Mouse (Mus musculus): ENCODE measurements at regions not wholly inside any gene's neighbourhood (a gene's known extent, or its start where the extent isn't known, plus 50 kb on each side); places are given as distances from the start of the nearest gene placed in this dataset.

DNA sequence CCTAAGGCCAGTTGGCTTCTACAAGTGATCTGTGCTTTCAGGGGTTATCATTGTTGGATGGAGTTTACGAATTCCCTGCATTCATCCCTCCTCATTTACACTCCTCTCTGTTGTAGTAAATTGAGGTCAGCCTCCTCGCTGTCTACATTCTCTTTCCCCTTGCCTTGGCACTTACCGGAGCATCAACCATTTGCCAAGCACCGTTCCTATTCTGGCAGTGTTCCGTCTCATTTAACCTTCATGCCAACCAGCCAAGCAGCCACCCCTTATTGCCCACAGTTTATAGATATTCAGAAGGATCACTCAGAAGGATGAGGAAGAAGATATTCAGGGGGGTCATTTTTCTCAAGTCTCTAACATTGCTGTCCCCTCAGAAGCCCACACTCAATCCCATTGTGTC lies 229.2 kb upstream of the Clint1 start:
- no peak for TF ChIP-seq CTCF (IDR thresholded peaks at IDR 0.05)
- Histone ChIP-seq H3K9me3 (ENCODE audit: low read length) (no peaks in the 10 kb centered on the region), H3K4me3 (ENCODE audit: low read depth, low read length) (no peak overlapping the region), H3K4me1 (ENCODE audit: insufficient read depth, low read length) (no peaks in the 10 kb centered on the region), H3K4me2 (ENCODE audit: low read depth, low read length, poor library complexity, severe bottlenecking) (no peak overlapping the region), H3K9ac (replicated peaks; ENCODE audit: low read length, poor library complexity, severe bottlenecking) (no peak overlapping the region), H3K27me3 (ENCODE audit: insufficient read depth, low read length) (no peaks in the 10 kb centered on the region), H3K36me3 (ENCODE audit: insufficient read depth, low read length) (no peaks in the 10 kb centered on the region), H3K27ac (ENCODE audit: low read depth, low read length) (no peak overlapping the region)
- no peak for DNase-seq (ENCODE audit: low spot score)
- WGBS: 74% methylated on average over 5 of the region's 5 CpGs
- no peak for ATAC-seq (ENCODE audit: low FRiP score)

DNA sequence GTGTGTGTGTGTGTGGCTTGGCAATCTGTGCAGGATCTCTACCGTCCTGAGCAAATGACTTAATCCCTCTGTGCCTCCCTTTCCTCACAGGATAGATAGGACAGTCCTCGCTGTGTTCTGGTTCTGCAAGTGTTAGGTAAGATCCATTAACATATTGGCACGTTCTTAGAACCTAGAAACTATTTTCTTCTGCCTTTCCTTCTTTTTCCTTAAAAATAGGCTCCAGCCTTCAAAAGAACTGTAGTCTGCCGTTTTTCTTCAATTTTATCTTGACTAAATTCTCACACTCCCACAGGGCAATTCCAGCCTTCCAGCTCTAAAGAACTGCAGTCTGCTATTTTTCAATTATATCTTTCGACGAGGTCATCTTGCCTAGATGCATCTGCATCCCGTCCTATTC lies 227.6 kb upstream of the Clint1 start:
- no peak for DNase-seq (ENCODE audit: low spot score)
- 69% methylated on average over 7 of the region's 7 CpGs for WGBS
- no peak overlapping the region for H3K4me3 ChIP-seq (ENCODE audit: low read depth, low read length)

DNA sequence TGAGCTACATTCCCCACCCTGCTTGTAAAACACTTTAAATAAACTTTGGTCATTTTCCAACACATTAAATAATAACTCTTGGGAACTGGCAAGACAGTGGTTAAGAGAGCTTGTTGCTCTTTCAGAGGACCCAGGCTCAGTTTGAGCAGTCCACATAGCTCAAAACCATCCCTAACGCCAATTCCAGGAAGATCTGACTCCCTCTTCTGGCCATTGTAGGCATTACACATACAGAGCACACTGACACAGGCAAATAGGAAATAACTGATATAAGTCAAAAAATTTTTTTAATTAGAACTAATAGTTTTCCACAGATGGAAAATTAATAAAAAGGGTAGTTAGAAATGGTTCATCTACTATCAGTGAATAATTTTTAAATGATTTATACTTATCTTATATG lies 222.6 kb upstream of the Clint1 start:
- H3K27ac ChIP-seq (ENCODE audit: low read depth, low read length): no peak overlapping the region
- no peak for DNase-seq (ENCODE audit: low spot score)
- no peak for ATAC-seq (ENCODE audit: low FRiP score)
- no peak overlapping the region for H3K9ac ChIP-seq (replicated peaks; ENCODE audit: low read length, poor library complexity, severe bottlenecking)
- no peak overlapping the region for H3K4me2 ChIP-seq (ENCODE audit: low read depth, low read length, poor library complexity, severe bottlenecking)
- H3K4me3 ChIP-seq (ENCODE audit: low read depth, low read length): no peak overlapping the region
- H3K27me3 ChIP-seq (ENCODE audit: insufficient read depth, low read length): no peaks in the 10 kb centered on the region
- H3K9me3 ChIP-seq (ENCODE audit: low read length): no peaks in the 10 kb centered on the region
- no peaks in the 10 kb centered on the region for H3K36me3 ChIP-seq (ENCODE audit: insufficient read depth, low read length)
- TF ChIP-seq CTCF (IDR thresholded peaks at IDR 0.05): peak; percentile 56
- 14% methylated on average over 1 of the region's 1 CpGs for WGBS
- H3K4me1 ChIP-seq (ENCODE audit: insufficient read depth, low read length): no peaks in the 10 kb centered on the region

More for the DNA sequence above, 227.6 kb upstream of the Clint1 start:
- H3K27me3 ChIP-seq (ENCODE audit: insufficient read depth, low read length): no peaks in the 10 kb centered on the region
- no peak overlapping the region for H3K9ac ChIP-seq (replicated peaks; ENCODE audit: low read length, poor library complexity, severe bottlenecking)
- ATAC-seq (ENCODE audit: low FRiP score): no peak
- no peak overlapping the region for H3K4me2 ChIP-seq (ENCODE audit: low read depth, low read length, poor library complexity, severe bottlenecking)
- no peaks in the 10 kb centered on the region for H3K36me3 ChIP-seq (ENCODE audit: insufficient read depth, low read length)
- no peaks in the 10 kb centered on the region for H3K9me3 ChIP-seq (ENCODE audit: low read length)
- TF ChIP-seq CTCF (IDR thresholded peaks at IDR 0.05): no peak
- no peaks in the 10 kb centered on the region for H3K4me1 ChIP-seq (ENCODE audit: insufficient read depth, low read length)
- no peak overlapping the region for H3K27ac ChIP-seq (ENCODE audit: low read depth, low read length)

DNA sequence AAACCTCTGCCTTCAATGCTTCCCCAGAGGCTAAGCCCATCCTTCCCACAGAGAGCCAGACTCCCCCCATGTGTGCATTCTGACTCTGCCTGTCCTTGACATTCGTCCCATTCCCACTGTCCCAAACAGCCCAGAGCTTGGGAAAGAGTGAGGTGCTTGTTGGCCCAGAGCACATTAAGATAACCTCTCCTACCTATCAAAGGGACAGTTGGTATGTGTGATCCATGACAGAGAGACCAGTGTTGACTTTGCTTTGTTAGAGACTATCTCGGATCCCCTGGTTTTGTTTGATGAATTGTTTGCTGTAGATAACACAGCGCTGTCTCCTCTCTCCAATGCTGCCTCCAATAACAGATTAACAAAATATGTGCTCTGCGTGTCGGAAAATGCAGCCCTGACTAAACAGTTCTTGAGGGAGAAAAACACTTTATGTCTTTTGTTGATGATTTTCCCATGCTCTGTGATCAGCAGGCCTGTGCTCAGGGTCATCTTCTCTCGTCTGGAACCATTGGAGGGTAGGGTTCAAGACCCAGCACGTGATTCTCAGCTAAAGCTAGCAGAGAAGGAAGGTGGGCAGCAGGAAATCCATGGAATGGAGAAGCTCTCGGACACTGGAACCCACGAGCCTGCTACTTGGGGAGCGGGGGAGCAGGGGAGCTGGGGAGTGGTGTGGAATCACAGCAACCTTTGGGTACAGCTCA lies 217.2 kb upstream of the Clint1 start:
- Histone ChIP-seq H3K4me1 (ENCODE audit: insufficient read depth, low read length) (no peaks in the 10 kb centered on the region), H3K27ac (ENCODE audit: low read depth, low read length) (no peak overlapping the region), H3K9me3 (ENCODE audit: low read length) (no peaks in the 10 kb centered on the region), H3K9ac (replicated peaks; ENCODE audit: low read length, poor library complexity, severe bottlenecking) (no peak overlapping the region), H3K36me3 (ENCODE audit: insufficient read depth, low read length) (no peaks in the 10 kb centered on the region), H3K4me2 (ENCODE audit: low read depth, low read length, poor library complexity, severe bottlenecking) (no peak overlapping the region), H3K27me3 (ENCODE audit: insufficient read depth, low read length) (no peaks in the 10 kb centered on the region), H3K4me3 (ENCODE audit: low read depth, low read length) (no peak overlapping the region)
- WGBS: 81% methylated on average over 10 of the region's 10 CpGs
- no peak for TF ChIP-seq CTCF (IDR thresholded peaks at IDR 0.05)
- ATAC-seq (ENCODE audit: low FRiP score) (no peak), DNase-seq (ENCODE audit: low spot score) (no peak)

DNA sequence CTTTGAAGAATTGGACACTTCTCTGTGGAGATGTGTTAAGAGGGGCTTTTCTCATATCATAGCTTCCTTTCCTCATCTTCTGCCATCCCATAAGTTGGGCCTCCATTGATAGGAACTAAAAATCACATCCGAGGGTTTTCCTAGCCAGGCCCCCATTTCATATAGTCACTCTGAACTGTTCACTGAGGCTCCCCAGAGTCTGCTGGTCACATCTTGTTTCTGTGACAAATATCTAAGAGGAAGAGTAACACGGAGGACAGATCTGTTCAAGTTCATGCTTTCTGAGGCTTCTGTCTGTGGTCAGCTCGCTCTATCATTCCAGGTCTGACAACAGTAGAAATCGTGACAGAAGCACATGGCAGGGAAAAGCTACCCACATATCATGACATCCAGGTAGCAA lies 216.0 kb upstream of the Clint1 start:
- Histone ChIP-seq H3K4me2 (ENCODE audit: low read depth, low read length, poor library complexity, severe bottlenecking) (no peak overlapping the region), H3K9me3 (ENCODE audit: low read length) (no peaks in the 10 kb centered on the region), H3K9ac (replicated peaks; ENCODE audit: low read length, poor library complexity, severe bottlenecking) (no peak overlapping the region), H3K36me3 (ENCODE audit: insufficient read depth, low read length) (no peaks in the 10 kb centered on the region), H3K27me3 (ENCODE audit: insufficient read depth, low read length) (no peaks in the 10 kb centered on the region), H3K27ac (ENCODE audit: low read depth, low read length) (no peak overlapping the region), H3K4me1 (ENCODE audit: insufficient read depth, low read length) (no peaks in the 10 kb centered on the region), H3K4me3 (ENCODE audit: low read depth, low read length) (no peak overlapping the region)
- DNase-seq (ENCODE audit: low spot score) (no peak), ATAC-seq (ENCODE audit: low FRiP score) (no peak)
- 89% methylated on average over 4 of the region's 4 CpGs for WGBS
- TF ChIP-seq CTCF (IDR thresholded peaks at IDR 0.05): no peak

DNA sequence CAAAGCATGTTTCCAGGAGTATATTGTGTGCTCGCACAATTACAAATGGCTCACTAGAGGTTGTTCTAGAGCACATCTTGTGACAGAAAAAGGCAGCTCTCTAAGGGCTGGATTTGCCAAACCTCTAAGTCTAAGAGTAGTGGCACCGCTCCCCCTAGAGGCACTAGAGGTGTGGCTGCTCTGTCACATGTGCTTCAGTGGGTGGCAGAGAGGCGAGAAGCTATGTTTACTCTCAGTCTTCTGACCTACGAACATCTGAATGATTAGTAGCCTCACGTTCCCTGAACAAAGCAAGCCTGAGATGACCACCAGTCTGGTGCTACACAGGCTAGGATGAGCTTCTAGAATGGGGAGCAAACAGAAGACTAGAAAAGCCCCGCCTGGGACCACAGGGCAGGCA lies 212.6 kb upstream of the Clint1 start:
- H3K9ac ChIP-seq (replicated peaks; ENCODE audit: low read length, poor library complexity, severe bottlenecking): no peak overlapping the region
- no peak overlapping the region for H3K27ac ChIP-seq (ENCODE audit: low read depth, low read length)
- H3K27me3 ChIP-seq (ENCODE audit: insufficient read depth, low read length): no peaks in the 10 kb centered on the region
- no peak overlapping the region for H3K4me2 ChIP-seq (ENCODE audit: low read depth, low read length, poor library complexity, severe bottlenecking)
- ATAC-seq (ENCODE audit: low FRiP score) (no peak), DNase-seq (ENCODE audit: low spot score) (no peak)
- H3K4me3 ChIP-seq (ENCODE audit: low read depth, low read length): no peak overlapping the region
- TF ChIP-seq CTCF (IDR thresholded peaks at IDR 0.05): peak; percentile 13; the same call in 1 of the 2 replicates
- 88% methylated on average over 6 of the region's 6 CpGs for WGBS
- H3K4me1 ChIP-seq (ENCODE audit: insufficient read depth, low read length): no peaks in the 10 kb centered on the region
- no peaks in the 10 kb centered on the region for H3K9me3 ChIP-seq (ENCODE audit: low read length)
- no peaks in the 10 kb centered on the region for H3K36me3 ChIP-seq (ENCODE audit: insufficient read depth, low read length)

Measured in midbrain, postnatal 0 days (tissue).